Mouse (Mus musculus) neural tube, embryonic 10.5 days (tissue): ENCODE data around the gene Pheta1.

Source experiments
- DNase-seq: peaks from one replicate; pipeline ENCODE4 v3.0.0-alpha.2; 2017; ENCODE audit warnings: low spot score; ENCODE audit errors: extremely low spot score

Pheta1 gene

DNA sequence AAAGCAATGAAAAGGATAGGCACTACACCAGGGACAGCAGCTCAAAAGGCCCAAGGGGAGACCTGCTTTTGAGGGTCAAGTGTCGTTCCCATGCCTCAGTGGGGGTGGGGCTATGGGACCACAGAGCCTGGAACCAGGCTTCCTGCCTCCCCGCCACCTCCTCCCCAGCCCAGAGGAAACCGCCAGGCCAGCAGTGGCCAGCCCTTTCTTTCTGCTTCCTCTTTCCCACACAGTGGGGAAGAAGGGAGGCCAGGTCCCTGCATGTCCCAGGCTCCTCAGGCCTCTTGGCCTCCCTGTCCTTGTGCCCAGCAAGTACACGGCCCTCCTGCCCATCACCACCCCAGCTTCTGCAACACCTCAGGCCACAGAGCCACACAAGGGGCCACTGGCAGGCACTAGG, 24.7 kb upstream of the Pheta1 start:
- no peak for DNase-seq

DNA sequence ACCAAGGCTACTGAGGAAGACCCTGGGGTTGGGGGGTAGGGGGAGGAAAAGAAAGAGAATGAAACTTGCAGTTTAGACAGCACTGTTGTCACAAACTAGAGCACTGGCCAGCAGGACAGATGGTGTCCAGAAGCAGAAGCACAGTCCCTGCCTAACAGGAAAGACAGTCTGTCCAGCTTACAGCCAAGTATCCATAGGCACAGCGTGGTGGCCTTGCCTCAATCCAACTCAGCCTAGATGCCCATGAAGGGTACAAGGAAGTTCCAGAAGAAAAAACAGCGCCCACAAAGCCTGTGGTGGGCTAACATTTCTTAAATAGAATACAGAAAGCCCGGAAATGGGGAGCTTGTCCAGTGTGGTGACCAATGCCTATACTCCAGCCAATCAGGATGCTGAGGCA, 23.2 kb upstream of the Pheta1 start:
- DNase-seq = no peak

DNA sequence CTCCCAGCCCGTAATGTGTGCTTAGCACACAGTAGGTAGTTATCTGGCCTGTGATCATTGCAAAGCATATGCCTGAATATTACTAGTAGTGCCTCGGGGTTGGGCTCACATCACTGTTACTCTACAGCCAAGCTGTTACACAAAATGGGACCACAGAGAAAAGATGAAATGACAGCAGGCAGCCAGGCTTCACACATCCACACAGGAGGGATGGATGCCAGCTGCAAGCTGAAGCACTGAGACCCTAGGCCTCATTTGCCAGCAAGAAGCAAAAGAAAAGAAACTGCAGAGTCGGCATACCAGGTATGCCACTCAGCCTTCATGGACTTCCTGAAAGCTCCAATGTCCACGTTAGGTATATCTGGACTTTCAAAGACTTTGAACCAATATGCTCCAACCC, 20.9 kb upstream of the Pheta1 start:
- DNase-seq = no peak

GRCm38 (mm10) chr5:121828491-121829432, 20.0 kb upstream of the Pheta1 start:
- no peak for DNase-seq

- DNase-seq = no peak
These were observed 17.7 kb upstream of the Pheta1 start for GRCm38 (mm10) chr5:121831002-121831601.

- DNase-seq = no peak
These were observed 16.2 kb upstream of the Pheta1 start for GRCm38 (mm10) chr5:121832376-121833155.

- no peak for DNase-seq
These were observed 15.6 kb upstream of the Pheta1 start for GRCm38 (mm10) chr5:121833159-121833558.

GRCm38 (mm10) chr5:121833572-121834240, 15.1 kb upstream of the Pheta1 start:
- DNase-seq = no peak

GRCm38 (mm10) chr5:121834241-121834606, 14.6 kb upstream of the Pheta1 start:
- no peak for DNase-seq

DNA sequence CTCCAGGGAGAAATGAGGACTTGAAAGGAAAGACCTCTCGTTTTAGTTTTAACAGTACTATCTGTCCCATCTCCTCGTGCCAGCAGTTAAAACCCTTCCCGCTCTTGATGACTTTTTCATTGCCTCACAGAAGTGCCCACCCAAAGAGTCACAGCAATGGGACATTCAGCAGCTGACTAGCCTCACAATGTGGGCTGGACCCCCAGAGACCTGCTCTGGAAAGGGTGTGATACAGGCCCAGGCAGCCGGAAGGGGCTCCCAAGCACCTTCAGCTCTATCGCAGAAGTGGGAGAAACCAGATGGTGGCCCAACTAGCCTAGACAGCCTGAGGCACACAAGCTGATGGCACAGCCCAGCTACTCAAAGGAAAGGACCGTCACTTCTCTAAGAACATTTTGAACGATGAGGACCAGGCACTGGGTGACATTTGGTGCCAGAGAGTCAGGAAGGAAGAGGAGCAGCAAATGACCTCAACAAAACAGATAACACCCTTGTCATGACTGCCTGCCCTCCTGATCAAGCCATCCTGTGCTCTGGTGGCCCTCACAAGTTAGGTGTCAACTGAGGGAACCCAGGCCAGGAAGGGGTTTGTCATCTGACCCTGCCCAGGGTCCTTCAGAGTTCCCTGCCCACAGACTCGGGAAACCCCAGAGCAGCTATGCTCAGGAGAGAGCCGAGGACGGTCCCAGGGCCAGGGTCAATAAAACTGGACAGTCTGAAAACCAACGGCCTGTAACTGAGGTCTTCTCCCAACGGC, 13.6 kb upstream of the Pheta1 start:
- DNase-seq = no peak

DNA sequence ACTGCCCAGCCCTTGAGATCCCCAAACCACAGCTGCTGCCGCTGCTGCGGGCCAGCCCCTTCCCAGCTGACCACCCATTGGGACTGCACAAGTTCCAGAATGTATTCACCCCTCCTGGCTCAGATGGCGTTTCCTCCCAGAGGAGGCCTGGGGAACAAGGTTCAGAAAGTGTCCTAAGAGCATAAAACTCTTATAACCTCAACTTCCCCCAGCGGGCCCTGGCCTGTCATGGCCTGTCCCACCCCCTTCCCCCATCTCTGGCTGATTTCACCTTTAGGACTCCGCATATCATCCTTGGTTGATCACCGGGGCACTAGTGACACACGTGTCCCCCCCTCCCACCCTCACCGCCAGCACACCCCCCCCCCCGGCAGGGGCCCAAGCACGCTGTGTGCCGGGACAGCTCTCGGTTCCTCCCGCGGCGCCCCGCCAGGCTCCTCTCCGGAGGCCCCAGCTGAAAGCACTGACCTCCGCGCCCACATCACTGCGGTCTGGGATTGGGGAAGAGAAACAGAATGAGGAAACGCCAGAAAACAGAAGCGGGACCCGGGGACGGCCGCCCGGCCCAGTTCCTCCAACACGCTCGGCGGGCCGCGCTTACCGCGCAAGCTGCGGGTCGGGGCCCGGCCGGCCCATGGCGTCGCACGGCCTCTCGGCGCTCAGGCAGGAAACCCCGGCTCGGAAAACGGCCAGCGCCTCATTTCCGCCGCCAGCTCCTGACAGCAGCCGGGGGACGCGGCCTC, 12.7 kb upstream of the Pheta1 start:
- no peak for DNase-seq

DNA sequence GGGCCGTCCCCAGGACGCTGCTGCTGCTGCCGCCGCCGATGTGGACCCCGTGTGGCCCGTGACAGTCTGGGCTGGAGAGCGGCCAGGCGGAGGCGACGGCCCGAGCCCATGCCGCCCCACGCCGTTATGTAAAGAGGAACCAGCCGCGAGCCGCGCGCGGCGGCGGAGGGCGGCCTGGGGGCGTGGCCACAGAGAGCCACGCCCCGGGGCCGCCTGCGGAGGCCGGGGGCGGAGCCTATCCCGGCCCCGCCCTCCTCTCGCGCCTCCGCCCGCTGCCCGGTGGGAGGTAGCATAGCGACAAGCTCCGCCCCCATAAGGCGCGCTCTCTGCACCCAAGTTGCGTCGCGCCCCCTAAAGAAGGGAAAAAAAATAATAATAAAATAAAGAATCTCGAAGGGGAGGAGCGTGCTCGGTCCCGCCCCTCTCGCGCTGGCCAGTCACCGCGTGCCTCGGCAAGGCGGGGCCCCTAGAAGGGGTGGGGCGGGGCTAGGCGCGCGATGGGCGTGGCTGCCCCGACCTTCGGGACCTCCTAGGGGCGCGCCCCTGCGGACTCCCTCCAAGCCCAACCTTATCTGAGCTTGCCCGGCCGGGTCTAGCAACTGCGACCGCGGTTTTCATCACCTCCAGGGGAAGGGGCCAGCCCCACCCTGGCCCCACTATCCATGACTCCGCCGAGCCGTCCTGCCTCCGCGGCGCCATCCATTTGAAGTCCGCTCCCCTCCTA, 11.9 kb upstream of the Pheta1 start:
- DNase-seq = peak; percentile 87

DNA sequence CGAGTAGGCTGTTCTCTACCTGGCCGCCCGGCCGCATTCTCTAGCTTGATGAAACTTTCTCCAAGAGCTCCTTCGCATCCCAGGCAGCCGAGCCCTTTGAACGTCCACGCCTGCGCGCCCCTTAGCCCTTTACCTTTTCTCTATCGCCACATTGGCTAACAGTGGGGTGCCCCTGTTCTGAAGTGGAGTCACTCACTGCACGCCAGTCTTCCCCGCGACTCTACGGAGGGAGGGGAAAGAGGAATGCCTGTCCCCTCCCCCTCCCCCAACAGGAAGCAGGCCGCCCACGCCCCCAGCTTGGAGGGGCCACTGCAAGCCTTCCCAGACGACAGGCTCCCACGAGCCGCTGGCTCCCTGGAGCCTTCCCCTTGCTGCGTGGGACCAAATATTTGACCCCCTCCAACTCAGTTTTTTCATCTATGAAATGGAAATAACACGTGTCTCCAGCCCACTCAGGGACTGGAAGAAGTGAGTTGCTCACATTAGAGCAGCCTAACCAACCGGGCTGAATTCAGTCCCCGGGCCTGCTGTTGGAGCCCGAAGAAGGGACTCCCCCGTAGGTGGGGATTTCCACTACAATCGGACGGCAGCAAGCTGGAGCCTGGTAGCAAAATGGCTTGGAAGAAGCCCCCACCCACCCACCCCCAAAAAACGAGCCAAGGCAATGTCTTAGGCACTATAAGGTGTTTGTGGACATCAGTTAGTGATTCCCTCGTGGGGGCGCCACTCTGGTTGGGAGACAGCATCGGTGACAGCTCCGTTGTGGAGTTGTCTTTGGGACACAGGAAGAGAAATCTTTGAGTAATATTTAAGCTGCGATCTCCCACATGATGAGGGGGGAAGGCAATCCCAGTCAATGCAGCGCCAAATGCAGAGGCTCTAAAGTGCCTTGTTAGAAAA, 11.1 kb upstream of the Pheta1 start, which contains the start of gene Sh2b3:
Gene Sh2b3 (minus strand): TSS at position 206 of the 900 bp plus-strand sequence.
- no peak for DNase-seq

DNA sequence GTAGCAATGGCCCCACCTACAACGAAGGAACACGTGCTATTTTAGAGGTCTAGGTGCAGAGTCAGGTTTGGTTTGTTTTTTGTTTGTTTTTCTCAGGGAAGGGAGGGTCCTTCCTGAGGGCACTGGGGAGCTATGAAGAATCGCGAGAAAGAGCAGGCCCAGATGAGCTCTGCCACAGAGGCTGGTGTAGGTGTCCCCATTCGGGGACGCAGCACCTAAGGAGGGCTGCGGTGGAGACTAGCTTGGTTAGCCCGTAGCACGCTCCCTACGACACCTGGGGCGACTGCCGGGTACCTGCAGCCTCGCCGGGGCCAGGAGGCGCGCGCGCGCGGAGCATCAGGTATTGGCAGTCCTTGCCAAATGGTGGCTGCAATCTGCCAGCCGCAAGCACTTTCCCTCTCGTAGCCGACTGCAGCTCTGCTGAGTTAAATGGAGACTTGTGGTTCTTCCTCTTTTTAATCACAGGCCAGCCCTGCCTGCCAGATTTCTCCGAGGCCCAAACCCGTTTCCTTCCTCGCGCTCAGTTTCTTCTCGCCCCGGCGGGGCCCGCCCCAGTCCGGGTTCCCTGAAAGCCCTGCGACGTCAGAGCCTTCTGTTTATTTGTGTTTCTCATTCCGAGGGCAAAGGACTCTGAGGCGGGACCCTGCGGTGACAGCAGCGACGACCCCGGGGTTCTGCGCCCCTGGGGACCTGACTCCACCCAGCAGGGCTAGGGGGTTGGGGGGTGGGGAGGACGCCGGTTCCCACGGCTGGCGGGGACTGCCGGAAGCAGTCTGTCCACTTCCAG, 10.2 kb upstream of the Pheta1 start:
- DNase-seq = no peak

- no peak for DNase-seq
These were observed 9.7 kb upstream of the Pheta1 start for GRCm38 (mm10) chr5:121839128-121839473.

GRCm38 (mm10) chr5:121841516-121841915, 7.3 kb upstream of the Pheta1 start:
- DNase-seq = no peak

GRCm38 (mm10) chr5:121841973-121842372, 6.8 kb upstream of the Pheta1 start:
- no peak for DNase-seq
